Mouse (Mus musculus) left cerebral cortex, adult 11 months (tissue): ENCODE measurements around the gene Mpg.
A peak's percentile ranks its signal among the peaks of the same experiment; 100 is the strongest.
"Not testable (repeated sequence)": the region's sequence is repeated elsewhere in the genome, so short reads cannot be mapped to it uniquely, and the experiment has no call there.

ENCODE experiments used
- DNase-seq: peaks from one replicate; pipeline ENCODE4 v3.0.0; 2022; ENCODE audit warnings: low spot score

Gene Mpg

DNA sequence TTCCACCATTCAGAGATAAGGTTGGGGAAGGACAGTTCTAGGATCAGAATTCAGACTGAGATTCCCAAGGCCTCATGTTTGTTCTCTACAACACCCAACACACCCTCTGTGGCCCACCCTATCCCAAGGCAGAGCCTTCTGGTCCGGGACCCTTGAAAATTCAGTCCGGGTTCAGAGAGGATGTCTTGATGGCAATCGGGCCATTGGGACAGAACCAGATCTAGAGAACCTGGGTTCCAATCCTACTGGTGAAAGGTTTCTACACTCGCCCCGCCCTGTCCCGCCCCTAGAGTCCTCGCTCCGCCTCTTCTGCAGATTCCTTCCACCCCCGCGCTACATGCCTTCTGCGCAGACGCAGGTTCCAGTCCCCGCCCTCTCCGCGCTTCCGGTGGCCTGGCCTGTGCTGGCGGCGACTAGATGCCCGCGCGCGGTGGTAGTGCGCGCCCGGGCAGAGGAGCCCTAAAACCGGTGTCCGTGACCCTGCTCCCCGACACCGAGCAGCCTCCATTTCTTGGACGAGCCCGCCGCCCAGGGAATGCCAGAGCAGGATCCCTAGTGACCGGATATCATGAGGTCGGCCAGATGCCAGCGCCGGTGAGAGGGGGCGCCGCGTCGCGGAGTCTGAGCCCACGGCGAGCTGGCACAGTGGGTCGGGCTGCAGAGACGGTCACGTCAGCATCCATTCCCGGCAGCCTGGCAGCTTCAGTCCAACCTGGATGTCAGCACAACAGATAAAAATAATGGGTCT lies at the start of gene Mpg:
Gene Mpg (plus strand): TSS at position 382 of the 748 bp plus-strand sequence.
- DNase-seq, result peak; percentile 80

DNA sequence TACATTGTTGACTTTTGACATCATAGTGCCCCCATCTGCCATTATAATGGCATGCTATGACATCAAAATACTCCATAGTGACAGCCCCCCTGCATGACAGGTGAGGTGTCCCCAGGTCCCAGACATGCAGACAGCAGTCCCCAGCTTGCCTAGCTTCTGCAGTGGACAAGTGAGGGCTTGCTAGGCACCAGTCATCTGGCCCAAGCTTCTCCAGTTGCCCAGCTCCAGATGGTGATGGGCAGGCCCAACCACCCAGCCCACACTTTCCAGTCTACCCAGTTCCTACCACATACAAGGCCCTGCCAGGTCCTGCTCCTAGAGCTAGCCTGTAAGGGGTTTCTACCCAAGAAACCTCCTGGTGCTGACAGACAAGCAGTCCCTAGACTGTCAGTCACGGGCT lies 47.8 kb upstream of the Mpg start:
- no peak for DNase-seq

GRCm38 (mm10) chr11:32181246-32181645 lies 45.1 kb upstream of the Mpg start:
- no peak for DNase-seq

DNA sequence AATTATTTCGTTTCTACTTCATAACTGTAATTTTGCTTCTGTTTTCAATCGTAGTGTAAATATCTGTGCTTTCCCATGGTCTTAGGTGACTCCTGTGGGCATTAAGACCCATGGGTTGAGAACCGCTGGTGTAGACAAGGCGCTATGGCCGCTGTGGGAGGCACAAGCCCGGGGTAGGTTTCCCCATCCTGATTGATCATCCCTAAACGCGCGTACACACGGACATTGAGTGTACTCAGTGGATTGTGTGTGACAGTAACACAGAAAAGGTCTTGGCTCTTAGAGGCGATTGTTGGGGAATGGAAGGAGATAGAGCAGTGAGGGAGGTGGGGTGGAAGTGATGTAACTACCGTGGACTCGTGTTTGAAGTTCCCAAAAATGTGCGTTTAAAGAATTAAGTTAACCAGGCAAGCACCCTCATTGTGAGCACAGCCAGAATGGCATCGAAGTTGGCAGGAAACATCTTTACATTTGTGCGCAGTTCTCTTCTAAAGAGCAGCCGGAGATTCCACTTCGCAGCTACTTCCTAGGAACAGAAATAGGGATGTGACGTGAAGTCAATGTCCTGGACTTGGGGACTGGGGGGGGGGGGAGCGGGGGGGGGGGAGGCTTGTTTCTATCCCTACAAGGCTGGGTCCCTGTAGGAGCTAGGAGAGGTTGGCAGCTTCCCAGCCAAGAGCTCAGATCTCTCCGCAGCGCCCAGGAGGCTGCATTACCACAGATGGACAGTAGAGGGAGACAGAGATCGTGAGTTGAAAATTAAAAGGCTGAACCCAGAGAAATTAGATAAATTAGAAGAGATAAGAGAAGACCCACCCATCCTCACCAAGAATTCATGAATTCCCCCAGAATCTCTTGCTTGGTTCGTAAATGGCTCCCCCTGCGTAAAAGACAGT lies 44.1 kb upstream of the Mpg start:
- peak; percentile 79 for DNase-seq

DNA sequence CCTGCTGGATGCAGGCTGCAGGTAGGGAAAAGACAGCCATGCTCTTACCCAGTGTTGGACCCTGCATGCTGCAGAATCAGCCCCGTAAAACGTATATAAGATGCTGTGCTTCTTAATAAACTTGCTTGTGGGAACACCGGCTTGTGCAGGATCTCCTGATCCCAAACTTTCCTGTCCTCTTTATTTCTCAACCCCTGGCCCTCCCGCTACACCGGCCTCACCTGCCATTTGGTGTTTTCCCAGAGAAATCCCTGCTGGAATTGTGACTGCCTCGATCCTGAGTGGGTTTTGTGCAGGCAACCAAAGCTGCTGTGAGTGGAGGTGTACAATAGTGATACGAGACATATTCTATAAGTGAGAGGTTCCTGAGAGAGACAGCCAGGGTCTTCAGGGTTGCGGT lies 41.8 kb upstream of the Mpg start:
- no peak for DNase-seq

- no peak for DNase-seq
Measured at GRCm38 (mm10) chr11:32186031-32186430, 40.3 kb upstream of the Mpg start.

GRCm38 (mm10) chr11:32187256-32187655 lies 39.0 kb upstream of the Mpg start:
- DNase-seq, result no peak

- DNase-seq, result no peak
Measured at GRCm38 (mm10) chr11:32188881-32189280, 37.4 kb upstream of the Mpg start.

GRCm38 (mm10) chr11:32189434-32189833 lies 36.9 kb upstream of the Mpg start:
- DNase-seq, result no peak

- DNase-seq, result no peak
Measured at GRCm38 (mm10) chr11:32190119-32190518, 36.2 kb upstream of the Mpg start.

DNA sequence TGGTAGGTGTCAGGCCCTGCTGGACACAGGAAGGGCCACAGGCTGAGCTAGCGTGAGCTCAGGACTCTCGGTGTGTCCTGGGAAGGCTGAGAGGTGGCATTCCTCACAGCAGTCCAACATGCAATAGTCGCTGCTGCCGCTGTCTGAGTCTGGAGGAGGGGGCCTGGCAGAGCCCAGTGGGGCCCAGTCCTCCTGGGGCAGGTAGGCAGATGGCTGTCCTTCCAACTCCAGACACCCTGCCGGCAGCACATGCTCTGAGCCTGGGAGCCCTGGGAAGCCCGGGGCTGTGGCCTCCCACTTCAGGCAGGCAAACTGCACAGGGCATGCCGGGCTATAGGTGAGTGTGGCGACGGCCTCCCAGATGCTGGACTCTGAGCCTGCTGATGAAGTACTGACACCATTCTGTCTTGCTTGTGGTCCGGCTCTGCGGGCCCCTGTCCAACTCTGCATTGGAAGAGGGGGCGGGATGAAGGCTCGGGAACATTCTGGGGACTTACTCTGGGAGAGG lies 35.6 kb upstream of the Mpg start:
- DNase-seq, result no peak

GRCm38 (mm10) chr11:32193156-32193555 lies 33.1 kb upstream of the Mpg start:
- DNase-seq, result no peak

DNA sequence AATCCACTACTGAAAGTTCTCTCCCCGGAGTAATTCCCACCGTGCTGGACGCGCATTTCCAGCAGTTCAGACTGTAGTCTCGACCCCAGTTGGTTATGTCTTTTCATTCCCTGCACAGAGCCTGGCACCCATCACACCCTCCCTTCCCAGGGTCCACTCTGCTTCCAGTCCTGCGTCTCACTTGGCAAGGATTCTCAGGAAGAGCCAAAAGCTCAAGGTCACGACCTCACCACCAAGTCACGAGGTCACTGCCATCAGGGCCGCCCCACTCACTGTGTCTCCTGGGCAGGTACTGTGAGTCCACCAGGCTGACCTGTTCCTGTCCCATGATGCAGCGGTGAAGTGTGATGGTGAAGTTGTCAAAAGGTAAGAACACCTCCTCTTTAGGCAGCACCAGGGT lies 32.2 kb upstream of the Mpg start:
- no peak for DNase-seq

DNA sequence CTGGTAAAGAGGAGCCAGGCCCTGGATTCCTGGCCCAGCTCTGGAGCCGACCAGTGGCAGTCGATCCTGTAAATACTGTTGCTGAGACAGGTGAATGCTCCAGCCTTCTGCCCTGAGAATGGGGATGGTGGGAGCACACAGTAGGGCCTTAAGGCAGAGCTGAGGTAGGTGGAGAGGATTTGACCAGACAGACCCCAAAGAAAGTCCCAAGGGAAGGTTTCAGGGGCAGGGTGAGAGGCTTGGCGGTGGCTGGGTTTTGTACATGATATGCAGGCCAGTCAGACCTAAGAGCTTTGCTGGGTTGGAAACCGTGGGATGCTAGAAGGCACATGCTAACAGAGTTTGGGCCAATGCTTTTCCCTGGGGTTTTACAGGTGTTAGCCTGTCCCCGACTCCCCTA lies 31.7 kb upstream of the Mpg start:
- DNase-seq, result no peak

- no peak for DNase-seq
Measured at GRCm38 (mm10) chr11:32195867-32196540, 30.3 kb upstream of the Mpg start.

GRCm38 (mm10) chr11:32196727-32197126 lies 29.6 kb upstream of the Mpg start:
- DNase-seq, result no peak

DNA sequence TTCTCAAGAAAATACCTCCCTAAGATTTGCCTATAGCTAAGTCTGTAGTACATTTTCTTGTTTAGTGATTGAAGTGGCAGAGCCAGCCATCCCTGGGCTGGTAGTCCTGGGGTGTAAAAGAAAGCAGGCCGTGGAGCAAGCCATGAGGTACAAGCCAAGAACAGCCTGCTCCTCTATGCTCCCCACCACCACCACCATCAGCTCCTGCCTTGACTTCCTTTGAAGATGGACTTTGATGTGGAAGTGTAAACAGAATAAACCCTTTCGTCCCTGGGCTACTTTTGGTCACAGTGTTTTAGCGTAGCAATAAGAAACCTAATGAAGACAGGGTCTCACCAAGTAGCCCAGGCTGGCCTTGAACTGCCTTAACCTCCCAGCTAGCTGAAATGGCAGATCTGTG lies 28.5 kb upstream of the Mpg start:
- DNase-seq, result no peak

GRCm38 (mm10) chr11:32198256-32198955 lies 27.9 kb upstream of the Mpg start:
- DNase-seq, result no peak

DNA sequence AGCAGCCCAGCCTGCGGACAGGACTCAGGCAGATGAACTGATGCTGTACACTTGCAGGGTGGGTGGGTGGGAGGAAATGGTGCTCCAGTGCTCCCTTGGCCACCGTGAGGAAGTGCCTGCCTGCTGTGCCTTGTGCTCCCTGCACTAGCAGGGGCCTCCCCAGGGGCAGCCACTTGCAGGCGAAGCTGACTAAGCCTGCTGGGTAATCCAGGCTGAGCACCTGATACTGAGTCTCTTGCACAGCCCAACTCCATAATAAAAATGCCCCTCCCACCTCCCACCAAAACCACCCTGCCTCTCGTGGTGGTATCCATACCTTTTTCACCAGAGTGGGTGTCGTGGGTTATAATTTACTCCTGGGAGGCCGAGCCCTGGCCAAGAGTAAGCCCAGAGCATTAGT lies 27.1 kb upstream of the Mpg start:
- no peak for DNase-seq

- no peak for DNase-seq
Measured at GRCm38 (mm10) chr11:32200075-32200601, 26.2 kb upstream of the Mpg start, which contains the start of gene Il9r. Il9r (minus strand) TSS chr11:32200279.

- DNase-seq, result not testable (repeated sequence)
Measured at GRCm38 (mm10) chr11:32200992-32201391, 25.3 kb upstream of the Mpg start.
